Mouse (Mus musculus) heart, adult 9 months (tissue): ENCODE measurements around the gene Kansl2.

Experiments
- DNase-seq, 2 experiments: peaks; one replicate each; pipeline ENCODE4 v3.0.0; 2022; ENCODE audit warnings: low spot score in 2 of 2

Kansl2 gene

DNA sequence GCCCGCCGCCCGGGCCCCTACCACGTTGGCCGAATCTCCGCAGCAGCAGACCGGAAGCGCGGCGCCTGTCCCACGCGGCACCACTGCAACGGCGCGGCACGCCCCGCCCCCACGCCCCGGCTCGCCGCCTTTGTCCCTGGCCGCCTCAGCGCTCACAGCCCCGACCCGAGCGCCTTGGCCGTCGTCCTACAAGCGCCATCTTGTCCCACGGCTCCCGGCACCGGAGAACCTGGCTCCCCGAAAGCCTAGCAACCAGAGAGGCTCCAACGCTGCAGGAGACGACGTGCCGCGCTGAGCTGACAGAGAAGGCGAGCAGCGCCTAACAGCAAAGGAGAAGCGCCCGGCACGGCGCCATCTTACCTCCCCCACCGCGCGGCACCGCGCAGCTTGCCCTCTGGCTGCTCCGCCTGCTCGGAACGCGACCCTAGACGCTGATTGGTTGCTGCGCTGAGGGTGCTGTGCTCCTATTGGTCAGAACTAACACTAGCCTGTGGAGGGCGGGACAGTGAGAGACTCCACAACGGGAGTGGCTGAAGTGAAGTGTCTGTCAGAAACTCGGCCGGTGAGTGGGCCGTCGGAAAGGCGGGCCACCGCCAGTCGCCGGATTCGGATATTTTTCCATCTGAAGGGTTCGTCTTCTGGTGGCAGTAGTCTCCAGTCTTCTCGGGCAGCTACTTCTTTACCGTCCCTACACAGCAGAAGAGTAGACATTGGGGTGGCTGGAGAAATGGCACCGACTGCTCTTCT is at the start of gene Kansl2:
Gene Kansl2 (minus strand): TSS at position 384 of the 747 bp plus-strand sequence.
- peak; percentile 98 to 99 for DNase-seq

DNA sequence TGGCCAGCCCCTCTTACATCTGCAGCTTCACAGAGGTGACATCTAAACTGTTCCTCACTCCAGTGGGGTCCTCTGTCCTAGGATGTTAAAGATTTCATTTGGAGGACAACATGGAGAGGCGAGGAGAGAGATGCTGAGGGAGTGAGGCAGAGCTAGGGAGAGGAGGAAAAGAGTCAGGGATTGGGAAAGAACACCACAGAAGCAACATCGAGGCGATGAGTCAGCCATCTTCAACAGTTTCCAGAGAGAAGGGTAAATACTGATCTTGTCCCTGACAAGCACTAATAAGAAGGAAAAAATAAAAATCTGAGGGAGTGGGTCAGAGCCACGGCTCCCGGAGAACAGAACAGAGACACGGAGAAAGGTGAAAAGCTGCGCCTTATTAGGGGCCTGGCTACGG is 48.9 kb upstream of the Kansl2 start:
- no peak for DNase-seq

DNA sequence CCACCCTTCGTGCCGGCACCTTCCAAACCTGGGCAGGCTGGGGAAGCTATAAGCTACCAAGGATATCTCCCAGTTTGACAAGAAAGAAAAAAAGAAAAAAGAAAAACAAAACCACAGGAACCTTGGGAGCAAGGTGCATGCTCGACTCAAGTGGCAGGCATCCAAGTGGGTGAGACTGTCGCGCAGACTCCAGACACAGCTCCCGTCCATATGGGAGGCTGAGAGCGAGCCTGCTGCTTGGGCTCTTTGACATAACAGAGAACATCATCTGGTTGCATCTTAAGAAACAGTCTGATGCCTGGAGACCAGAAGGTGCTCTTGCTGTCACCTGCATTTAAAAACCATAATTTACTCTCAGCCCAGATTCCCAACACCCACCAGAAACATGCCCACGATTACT is 48.3 kb upstream of the Kansl2 start:
- no peak for DNase-seq

DNA sequence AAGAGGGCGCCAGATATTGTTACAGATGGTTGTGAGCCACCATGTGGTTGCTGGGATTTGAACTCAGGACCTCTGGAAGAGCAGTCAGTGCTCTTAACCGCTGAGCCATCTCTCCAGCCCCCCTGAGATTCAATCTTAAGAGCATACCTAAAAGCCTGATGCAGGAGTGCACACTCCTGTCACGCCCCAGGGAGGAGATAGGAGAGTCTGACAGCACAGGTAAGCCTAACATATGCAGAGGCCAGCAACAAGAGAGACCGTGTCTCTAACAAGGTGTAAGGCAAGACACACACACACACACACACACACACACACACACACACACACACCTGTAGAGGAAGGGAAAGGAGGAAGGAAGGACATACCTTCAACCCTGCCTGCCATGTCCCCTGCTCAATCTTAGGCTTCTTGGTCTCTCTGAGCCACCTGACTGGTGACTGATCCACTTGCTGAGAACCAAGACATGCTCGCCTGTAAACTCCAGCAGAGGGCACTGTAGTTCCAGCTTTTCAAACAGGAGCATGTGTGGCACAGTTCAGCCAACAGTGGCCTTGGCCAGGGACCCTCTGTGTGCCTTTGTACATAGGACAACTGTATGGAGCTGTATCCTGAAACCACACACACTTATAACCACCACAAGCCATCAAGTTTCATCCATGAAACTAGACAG is 45.9 kb upstream of the Kansl2 start:
- peak; percentile 57 to 78 for DNase-seq

DNA sequence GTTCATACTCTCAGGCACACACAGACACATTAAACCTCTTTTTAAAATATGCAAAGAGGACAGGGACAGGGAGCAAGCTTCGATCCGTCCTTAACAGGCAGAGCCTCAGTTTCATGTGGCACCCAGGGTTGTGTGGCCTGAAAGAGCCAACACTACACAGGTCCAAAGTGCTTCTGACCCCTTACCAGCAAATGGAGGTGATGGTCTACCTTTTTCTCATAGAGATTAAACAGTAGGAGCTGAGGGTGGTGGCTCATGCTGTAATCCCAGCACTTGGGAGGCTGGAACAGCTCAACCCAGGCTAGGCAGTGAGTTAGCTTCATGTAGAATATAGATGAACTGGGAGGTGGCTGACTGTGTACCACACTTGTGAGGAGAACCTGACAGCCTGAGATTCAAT is 45.2 kb upstream of the Kansl2 start:
- no peak for DNase-seq

DNA sequence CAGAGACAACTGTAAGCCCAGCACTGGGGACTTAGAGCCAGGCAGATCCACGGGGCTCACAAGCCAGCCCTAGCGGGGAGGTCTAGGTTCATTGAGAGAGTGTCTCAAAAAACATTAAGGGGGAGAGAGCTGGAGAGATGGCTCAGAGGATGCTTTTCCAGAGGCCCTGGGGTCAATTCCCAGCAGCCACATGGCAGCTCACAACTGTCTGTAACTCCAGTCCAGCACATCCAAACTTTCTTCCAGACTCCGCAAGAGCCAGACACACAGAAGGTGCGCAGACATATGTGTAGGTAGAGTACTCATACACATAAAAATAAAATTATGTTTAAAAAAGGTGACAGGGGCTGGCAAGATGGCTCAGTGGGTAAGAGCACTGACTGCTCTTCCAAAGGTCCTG is 39.2 kb upstream of the Kansl2 start:
- no peak for DNase-seq

DNA sequence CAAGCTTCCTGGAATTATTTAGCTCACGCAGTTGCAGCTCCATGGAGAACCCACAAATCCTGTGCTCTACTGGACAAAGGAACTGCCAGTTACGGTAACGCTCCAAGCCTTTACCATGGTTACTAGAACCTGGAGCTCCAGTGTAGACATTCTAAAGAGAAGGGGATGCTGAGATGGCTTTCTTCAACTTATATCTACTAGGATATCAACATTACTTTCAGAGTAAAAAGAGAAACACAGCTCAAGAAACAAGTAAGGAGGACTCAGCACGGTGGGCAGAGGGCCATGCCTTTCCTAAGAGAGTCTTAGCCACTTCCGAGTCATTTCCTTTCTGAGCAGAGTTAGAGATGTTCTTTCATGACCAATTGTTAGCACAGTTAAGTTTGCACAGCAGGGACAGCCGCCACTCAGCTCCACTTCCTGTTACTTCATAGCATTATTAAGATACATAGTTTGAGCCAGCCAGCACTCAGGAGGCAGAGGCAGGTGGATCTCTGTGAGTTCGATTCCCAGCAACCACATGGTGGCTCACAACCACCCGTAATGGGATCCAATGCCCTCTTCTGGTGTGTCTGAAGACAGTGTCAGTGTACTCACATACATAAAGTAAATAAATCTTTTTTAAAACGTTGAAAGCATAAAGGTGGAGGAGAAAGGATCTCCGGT is 36.9 kb upstream of the Kansl2 start, which contains the start of the genes Ccnt1 and 4930415O20Rik:
Gene Ccnt1 (minus strand): TSS at position 51 of the 666 bp plus-strand sequence.
Gene 4930415O20Rik (plus strand): TSS at position 132 of the 666 bp plus-strand sequence.
- no peak for DNase-seq

DNA sequence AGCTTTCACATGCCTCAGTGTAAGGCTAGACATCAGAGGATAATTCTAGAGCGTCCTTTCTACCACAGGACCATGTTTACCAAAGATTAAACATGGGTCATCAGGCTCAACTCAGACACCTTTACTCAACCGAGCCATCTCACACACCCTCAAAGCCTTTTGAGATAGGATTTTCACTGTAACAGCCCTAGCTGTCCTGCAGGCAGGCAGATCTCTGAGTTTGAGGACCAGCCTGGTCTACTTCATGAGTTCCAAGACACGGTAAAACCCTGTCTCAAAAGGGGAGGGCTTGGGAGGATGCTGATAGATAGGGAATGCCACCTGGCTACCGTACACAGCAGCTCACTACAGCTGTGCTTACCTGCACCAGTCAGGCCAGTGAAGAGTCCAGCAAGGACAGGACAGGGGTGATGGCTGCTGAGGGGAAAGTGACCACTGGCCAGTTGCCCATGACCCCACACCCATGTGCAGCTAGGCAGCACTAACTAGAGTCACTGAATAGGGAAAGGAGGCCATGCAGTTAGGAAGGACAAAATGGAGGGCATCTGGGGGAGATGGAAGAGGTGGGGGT is 35.8 kb upstream of the Kansl2 start:
- DNase-seq, result no peak

DNA sequence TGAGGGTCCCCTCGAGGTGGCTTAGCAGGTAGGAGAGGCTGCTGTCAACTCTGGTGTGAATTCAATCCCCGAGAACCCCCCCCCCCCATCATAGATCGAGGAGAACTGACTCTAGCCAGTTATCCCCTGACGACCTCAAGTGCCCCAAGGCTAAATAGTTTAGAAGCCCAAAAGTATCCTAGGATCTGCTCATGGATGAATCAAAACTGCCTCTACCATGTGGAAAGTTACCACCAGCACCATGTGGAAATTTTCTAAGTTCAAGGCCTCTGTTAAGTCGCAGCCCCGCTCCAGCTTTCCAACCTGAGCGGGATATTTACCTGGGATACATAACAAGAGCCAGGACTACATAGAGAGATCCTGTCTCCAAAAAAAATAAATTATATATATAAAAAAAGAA is 35.2 kb upstream of the Kansl2 start:
- DNase-seq, result no peak

DNA sequence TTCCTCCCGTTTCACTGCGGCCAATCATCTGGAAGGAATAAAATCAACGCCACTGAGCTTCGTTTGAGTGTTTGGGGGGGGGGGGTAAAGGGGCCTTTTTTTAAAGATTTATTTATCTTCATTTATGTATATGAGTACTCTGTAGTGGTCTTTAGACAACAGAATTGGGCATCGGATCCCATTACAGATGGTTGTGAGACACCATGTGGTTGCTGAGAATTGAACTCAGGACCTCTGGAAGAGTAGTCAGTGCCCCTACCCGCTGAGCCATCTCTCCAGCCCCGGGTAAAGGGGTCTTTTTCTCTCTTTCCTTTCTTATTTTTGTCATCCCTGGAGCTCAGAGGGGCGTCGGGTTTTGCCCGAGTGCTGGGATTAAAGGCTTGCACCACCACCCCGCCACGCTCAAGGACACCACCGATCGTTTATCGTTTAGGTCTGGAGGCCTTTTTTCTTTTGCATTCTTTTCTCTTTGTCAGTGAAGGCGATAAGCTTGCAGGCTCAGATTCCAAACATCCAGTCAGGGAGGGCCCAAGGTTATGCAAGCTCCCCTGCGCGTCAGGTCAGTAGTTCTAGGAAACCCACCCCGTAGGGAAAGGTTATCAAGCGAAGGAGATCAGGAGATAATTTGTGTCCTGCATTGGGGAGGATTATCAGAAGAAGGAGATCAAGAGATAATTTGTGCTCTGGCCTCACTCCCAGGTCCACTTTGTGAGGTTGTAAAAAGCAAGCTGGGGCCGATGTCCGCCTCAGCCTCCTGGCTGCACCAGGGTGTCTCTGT is 34.4 kb upstream of the Kansl2 start:
- no peak for DNase-seq

DNA sequence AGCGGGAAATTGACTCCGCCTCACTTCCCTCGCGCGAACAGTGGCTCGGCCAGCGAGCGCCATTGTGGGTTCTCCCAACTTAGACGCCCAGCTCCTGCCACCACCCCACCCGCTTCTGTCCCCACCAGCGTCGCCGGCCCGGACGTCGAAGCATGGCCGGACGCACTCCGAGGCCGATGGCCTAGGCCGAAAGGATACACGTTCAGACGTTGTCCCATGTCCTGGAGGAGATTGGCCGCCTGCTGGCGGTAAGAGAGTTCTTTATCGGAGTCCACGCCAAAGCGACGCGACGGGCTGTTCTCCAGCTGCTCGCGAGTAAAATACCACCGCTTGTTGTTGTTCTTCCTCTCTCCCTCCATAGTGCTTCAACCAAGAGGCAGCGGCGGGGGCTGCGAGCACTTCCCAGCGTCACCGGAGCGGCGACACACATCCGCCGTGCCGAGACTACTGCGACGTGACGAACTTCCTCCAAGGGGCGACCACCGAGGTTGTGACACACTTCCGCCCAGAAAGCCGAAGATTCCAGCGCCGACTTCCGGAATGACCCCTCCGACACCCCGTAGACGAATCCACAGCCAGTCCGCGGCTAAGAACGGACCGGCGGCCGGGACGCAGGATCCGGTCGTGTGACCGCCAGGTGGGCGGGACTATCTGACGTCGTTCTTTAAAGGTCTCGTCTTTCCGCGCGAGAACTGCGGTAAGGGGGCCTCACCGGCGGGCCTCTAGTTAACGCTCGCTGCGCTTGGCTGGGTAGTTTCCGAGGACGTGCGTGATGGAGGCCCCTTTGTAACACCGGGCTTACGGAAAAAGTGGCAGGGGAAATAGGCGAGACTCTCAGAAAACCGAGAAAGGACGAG is 33.4 kb upstream of the Kansl2 start:
- peak; percentile 99 for DNase-seq

DNA sequence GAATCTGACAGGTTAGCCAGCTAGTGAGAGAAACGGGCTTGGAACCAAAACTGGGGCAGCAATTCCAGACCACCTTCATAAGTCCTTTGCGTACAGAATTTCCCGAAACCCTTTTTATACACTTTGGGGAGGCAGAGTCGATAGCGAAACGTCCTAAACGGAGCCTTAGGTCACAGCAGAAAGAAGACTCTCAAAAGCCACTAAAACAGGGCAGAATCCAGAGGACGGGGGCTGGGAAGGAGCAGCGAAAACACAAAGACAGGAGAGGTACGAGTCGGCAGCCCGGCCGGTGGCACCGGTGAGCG is 32.9 kb upstream of the Kansl2 start:
- DNase-seq, result no peak

DNA sequence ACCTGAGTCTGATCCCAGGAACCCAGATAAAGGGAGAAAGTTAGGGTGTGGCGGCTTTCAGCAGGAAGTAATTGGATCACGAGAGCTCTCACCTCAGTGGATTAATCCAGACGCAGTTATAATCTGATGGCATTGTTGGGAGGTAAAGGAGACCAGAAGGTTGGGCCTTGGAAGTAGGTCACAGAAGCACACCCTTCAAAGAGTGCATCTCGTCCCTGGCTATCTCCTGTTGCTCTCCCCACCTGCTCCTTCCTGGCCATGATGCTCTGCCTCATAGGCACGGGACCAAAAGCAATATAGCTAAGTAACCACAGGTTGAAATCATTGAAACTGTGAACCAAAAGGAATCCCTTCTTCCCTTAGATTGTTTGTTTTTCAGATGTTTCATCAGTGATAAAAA is 23.1 kb upstream of the Kansl2 start:
- DNase-seq, result no peak

DNA sequence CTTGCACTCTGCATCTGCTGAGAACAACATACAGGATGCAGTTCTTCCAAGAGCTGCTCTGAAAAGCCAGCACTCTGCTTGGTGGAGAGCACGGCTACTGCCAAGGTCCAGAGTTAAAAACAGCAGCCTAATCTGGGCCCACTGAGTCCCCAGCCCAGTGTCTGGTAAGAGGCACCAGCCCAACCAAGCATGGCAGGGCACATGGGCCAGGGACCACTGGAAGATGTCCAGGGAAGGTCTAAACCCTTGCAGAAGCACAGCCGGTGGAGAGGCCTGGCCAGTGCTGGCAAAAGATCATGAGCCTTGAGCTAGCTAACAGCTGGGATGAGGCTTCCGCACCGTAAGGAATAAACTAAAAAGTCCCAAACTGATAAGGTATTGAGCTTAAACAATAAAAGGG is 21.8 kb upstream of the Kansl2 start:
- peak; percentile 47 to 49 for DNase-seq

DNA sequence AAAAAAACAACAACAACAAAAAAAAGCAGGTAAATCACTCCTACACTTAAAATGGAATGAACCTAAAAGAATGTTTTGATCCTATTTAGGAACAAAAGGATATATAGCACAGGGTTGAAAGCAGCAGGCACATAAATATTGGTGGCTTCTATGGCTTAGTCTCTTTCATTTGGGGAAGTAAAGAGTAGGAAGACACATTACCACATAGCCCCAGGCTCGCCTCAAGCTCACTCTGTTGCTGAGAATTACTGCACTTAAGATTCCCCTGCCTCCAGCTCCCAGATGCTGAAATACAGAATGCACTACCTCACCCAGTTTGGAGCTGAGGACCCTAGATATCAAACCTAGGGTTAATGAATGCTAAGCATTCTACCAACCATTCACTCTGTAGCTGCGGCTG is 18.7 kb upstream of the Kansl2 start:
- no peak for DNase-seq

DNA sequence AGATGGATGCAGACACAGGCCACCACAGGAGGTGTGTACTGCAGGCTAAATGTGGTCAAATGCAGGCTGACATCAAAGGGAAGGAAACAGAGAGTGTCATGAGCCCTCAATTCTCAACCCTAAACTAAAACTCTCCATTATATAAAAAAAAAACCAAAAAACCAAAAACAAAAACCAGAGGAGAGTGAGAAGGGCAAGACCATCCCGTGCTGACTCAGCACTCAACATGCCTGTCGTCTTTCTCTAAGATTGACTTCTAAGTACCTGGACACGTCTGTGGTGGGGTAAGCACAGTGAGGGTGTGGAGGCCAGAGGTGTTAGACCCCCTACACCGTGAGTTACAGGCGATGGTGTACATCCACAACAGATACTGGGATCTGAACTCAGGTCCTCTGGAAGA is 12.8 kb upstream of the Kansl2 start:
- no peak for DNase-seq

DNA sequence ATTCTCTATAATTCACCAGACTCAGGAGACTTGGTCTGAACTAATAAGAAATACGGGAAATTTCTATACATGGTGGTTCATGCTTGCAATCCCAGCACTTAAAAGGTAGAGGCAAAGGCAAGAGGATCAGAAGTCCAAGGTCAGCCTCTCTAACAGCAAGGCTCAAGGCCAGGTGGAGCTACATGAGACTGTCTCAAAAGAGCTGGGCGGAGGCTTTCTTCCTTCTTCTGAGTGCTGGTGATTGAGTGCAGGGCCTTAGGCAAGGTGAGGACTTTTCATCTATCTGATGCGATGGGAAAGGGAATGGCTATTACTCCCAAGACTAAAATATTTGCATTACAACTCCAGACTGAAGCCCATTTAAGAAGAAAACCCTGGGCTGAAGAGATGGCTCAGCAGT is 11.1 kb upstream of the Kansl2 start:
- DNase-seq, result no peak

DNA sequence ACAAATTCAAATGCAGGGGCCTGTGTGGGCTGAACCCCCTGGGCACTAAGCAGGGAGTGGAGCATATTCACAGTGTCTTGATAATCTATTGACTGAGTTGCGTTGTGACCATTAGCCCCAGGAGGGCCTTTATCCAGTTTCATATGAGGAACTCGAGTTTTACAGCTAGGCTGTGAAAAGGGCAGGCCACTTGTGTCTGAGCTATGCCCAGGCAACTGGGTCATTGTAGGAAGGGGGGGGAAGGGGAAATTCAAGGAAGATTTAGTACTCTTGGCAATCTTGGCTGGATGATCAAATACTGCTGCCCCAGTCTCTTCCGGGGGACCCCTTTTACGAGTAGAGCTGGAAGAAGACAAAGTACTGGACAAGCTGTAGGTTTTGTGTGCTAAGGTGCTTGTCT is 9.3 kb upstream of the Kansl2 start:
- DNase-seq, result no peak

DNA sequence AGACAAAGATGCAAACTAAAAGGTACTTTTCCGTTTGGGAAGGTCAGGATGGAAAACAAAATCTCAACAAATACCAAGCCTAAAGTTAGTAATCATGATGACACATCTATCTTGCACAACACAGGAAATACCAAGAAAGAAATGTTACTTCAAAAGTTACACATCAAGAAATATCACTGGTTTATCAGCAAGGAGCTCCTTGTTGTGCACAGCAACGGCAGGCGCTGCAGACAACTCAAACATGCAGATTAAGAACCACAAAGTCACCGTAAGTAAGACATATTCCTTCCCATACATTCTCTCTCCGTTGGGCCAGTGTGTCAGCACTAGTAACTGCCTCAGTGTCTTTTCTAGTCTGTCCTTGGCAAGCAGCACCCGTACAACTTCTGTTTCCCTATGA is 7.0 kb upstream of the Kansl2 start:
- DNase-seq, result no peak

DNA sequence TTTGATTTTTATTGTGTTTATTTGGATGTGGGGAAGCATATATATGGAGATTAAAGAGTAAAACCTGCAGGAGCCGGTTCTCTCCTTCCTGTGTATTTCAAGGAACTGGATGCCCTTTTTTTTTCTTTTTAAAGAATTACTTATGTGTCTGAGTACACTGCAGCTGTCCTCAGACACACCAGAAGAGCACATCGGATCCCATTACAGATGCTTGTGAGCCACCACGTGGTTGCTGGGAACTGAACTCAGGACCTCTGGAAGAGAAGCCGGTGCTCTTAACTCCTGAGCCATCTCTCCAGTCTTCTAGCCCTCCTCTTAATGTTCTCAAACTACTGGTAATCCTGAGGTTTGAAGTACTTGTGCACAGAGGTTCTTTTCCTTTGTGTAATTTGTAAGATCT is 3.9 kb upstream of the Kansl2 start:
- DNase-seq, result no peak
